Mouse (Mus musculus): ENCODE results near the gene Nxn.
"Not testable (repeated sequence)": the region's sequence is repeated elsewhere in the genome, so short reads cannot be mapped to it uniquely, and the experiment has no call there.

The Nxn gene

GRCm38 (mm10) chr11:76253918-76254264 lies 145.0 kb downstream of the Nxn start:
- no peak for DNase-seq

DNA sequence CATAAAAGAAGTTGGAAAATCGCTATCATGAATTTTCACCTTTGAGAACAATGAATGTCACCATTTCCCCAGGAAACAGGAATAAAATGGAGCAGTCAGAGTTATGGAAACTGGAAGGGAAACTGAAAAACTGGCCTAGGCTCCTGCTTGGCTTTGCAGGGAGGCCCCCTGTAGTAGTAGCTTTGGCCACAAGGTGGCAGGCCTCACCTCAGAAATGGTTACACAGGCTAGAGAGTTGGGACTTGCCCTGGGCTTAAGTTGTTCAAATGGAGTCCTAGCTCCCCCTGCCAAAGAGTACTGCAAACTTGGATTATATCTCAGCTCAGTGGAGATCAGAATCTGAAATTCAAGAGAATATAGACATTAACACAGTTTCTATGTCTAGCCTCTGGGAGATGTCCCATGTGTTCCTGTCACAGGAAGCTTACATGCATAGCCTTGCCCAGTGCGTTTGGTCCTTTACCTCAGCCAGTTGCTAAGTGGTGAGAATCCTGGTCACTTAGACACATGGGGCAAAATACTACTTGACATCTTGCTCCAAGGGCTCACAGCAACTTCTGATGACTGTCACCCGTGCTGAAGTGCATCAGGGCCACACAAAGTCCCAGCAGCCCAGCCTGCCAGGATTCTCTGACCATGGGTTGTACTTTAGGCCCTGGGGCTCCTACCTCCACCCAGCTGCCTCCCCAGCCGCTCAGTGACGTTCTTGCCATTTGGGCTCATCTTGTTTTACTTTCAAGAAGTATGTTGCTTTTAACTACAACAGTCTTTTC lies 145.6 kb downstream of the Nxn start:
- peak; percentile 89 for DNase-seq

GRCm38 (mm10) chr11:76252036-76252435 lies 146.9 kb downstream of the Nxn start:
- no peak for DNase-seq

- DNase-seq: no peak
Observed at GRCm38 (mm10) chr11:76247239-76247638, 151.7 kb downstream of the Nxn start.

DNA sequence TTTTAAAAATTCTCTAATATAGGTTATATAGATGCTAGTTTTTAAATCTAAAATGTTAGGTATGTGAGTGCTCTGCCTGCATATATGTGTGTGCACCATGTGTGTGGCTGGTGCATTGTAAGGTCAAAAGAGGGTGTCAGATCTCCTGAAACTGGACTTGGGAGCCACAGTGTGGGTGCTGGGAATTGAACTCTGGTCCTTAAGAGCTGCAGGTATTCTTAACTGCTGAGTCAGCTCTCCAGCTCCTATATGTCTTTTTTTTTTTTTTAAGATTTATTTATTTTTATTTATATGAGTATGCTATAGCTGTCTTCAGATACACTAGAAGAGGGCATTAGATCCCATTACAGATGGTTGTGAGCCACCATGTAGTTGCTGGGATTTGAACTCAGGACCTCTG lies 152.5 kb downstream of the Nxn start:
- DNase-seq: no peak

- DNase-seq: no peak
Observed at GRCm38 (mm10) chr11:76243811-76244546, 155.0 kb downstream of the Nxn start.

DNA sequence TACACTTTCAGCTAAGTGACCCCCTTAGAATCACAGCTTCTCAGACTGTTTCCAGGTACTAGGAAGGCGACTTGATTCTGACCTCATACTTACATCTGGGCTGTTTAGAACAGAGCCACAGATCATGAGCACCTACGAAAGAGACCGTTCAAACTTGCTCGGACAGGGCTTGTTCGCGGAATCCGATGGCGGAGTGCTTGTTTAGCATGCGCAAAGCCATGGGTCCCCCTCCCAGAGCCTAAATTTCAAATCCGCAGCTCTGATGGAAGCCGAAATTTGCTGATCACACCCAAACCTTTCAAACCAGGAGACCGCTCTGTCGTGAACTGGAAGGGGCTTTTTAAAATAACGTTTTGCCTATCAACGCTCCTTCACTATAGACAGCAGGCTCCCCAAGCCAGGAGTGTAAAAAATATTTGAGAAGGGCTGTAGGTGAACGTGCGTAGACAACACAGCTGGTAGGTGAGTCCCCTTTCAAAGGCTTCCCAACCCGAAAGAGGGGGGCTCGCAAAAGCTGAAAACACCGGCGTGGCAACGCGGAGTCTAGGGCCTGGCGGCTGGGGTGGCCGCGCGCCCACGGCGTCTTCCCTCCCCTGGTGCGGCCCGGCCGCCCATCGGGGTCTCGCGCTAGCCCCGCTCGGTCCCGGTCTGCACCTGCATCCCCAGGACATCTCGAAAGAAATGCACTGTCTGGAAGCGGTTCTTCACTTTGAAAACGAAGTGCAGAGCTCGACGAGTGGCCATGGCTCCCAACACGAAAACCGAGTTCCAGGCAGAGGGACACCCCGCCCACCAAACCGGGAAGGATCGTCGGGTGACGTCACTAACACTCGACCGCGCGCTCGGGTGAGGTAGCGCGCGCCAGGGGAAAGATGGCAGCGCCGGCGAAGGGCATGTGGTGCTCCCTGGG lies 155.8 kb downstream of the Nxn start, which contains the start of the genes Mrm3 and Glod4:
Mrm3 (plus strand) TSS at position 815 of the 910 bp plus-strand sequence.
Glod4 (minus strand) TSS at position 825 of the 910 bp plus-strand sequence.
- peak; percentile 95 for DNase-seq

GRCm38 (mm10) chr11:76239750-76240149 lies 159.2 kb downstream of the Nxn start:
- no peak for DNase-seq

DNA sequence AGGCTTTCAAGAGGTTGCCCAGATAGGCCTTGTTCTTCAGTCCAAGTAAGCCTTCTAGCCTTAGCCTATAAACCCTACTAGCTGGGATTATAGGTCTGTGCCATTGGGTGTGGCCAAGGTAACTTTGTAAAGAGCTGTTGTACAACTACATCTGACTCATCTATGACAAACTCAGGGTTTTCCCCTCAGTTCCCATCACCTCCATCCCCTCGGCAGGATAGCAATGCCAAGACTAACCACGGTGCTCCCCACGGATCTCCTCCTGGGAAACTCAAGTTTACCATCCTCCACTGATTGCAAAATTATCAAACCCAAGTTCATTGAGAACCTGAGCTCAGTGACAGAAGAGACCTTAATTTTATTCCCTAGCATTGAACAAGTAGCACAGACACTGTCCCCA lies 162.8 kb downstream of the Nxn start:
- DNase-seq: no peak

- DNase-seq: no peak
Observed at GRCm38 (mm10) chr11:76225051-76225450, 173.9 kb downstream of the Nxn start.

- no peak for DNase-seq
Observed at GRCm38 (mm10) chr11:76224631-76225030, 174.3 kb downstream of the Nxn start.

GRCm38 (mm10) chr11:76217390-76217800 lies 181.5 kb downstream of the Nxn start, which contains the start of the genes Dbil5 and Gemin4:
TSS of gene Dbil5 (plus strand) at chr11:76217608.
TSS of gene Gemin4 (minus strand) at chr11:76217664.
- peak; percentile 97 for DNase-seq

DNA sequence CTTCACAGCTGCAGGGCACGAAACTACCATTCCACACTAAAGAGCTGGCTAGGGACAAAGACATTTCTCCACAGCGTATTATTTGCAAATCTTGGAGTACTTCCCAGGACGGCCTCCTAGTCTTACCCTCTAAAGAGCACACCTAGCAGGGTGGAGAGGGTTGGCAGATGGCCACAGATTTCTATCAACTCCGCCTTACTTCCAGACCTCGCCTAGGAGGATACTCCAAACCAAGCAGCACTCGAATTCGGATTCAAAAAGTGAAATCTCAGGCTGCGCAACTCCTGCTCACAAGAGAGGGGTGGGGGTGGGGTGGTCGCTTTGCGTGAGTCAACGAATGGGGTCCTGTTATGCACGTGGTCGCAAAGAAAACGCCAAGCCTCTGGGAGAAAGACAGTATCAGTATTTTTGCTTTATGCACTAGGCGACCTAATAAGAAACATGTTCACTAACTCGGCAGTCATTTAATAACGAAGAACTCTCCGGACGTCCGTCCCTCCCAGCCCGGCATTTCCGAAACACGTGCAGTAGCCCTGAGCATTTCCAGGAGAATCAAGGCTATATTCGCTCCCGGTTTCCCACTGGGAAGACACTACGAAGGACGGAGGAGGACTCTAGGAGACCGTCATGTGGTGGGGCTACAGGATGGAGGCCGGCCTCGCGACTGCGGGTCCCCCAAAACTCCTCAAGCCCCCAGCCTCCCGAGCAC lies 182.1 kb downstream of the Nxn start:
- peak; percentile 43 for DNase-seq

GRCm38 (mm10) chr11:76216049-76216540 lies 182.8 kb downstream of the Nxn start:
- DNase-seq: no peak

GRCm38 (mm10) chr11:76215011-76215410 lies 183.9 kb downstream of the Nxn start:
- no peak for DNase-seq

DNA sequence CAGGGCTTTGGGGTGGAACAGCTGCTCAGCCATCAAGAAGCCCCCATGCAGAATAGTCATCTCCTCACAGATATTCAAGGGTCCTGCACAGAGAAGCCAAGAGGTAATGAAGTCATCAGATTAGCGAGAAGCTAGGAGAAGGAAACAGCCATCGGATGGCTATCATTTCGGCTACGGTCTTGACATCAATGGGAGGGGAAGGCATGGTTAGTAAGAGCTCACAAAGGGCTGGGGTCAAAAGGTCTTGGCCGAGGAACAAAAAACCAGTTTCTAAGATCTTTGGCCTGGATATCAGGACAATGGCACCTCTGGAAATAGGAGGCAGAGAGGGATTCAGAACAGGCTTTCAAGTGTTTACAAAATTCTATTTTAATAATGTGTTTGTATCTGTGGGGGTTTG lies 185.1 kb downstream of the Nxn start:
- DNase-seq: no peak

- not testable (repeated sequence) for DNase-seq
Observed at GRCm38 (mm10) chr11:76211595-76211994, 187.3 kb downstream of the Nxn start.

- no peak for DNase-seq
Observed at GRCm38 (mm10) chr11:76210228-76210985, 188.5 kb downstream of the Nxn start.
